Mouse (Mus musculus): ENCODE results near the gene Tchp.

The Tchp gene

DNA sequence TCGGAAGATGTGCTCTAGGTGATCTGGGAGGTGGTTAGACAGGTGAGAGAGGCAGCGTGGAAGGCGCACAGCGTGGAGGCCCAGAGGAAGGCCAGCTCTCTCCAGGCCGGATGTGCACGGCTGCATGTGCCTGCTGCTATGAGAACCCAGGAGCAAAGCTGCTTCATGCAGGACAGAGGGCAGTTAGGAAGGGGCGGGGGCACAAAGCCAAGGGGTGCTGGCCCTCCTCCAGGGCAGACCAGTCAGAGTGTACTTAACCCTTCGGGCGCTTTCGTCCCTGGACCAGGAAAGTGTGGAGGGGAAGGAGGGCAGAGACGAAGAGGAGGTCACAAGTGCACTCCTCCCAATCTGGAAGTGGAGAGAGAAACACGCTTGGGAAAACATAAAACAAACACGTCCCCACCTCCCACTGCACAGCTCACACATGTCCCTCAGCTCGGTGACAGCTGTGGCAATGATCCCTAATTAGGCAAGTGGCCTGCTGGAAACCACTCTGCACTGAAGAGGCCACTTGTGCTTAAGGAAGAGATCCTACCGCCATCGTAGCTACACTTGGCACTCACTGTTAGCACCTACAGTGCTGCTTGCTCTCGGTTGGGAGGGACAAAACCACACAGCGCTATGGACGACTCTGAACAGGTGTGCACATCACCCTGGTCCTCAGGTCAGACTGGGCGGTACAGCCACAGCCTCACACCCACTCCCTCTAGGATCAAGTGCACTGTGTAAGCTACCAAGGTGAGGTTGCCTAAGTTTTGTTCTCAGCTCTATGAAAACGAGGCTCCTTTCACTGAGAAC is 29.7 kb downstream of the Tchp start:
- in situ Hi-C loops (cut with MboI; ENCODE audit: low sequenced_read_pairs) = no loop called here

DNA sequence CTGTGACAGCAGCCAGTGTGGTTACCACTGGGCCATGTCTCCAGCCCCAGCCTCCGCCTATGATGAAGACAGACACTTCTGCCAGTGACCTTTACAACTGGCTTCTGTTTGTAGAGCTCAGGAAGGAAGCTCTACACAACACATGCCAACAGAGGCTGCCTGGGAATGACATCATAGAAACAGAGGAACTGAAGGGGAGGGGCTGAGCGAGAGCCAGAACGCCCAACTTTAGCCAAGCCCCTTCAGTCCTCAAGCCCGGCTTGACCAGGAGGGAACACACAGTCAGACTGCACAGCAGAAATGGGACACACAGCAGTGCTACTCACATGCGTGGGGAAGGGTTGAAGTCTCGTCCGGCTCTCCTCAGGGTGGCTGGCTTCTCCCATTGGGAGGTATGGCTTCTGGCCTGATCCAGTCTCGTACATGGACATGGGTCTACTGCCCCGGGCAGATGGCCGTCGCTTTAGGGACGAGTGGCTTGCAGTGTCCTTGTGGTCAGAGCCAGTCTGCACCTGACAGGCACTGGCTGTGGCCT is 31.2 kb downstream of the Tchp start:
- in situ Hi-C loops (cut with MboI; ENCODE audit: low sequenced_read_pairs) = no loop called here

DNA sequence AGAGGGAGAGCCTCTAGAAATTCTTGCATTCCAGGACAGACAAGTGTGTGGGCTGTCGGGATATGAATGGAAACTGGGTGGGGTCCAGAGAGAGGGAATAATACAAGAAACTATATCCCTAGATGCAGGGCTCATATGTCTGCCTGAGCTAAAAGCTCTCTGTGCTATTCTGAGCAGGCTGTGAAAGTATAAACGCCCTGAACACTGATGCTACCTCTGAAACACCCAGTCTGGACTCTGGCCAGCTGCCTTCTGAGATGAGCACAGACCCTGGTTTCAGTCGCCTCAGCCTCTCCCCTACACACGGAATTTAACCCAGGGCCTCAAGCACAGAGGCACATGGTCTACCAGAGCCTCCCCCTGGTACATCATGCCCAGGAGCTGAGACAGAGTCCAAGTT is 33.0 kb downstream of the Tchp start:
- in situ Hi-C loops (cut with MboI; ENCODE audit: low sequenced_read_pairs) = no loop called here

DNA sequence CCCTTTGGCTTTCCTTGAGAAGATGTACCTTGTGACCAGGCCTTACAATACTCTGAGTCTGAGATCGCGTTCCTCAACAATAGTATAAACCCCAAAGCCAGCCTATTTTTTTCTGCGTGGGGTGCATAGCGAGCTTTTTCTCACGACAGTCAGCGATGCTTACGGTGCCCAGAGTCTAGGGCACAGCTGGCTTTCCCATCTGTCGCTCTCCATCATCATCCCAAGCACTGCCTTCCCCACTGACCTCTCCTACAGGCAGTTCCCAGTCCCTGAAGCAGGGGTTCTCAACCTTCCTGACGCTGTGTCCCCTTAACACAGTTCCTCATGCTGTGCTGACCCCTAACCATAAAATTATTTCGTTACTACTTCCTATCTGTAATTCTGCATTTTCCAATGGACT is 35.0 kb downstream of the Tchp start:
- in situ Hi-C loops (cut with MboI; ENCODE audit: low sequenced_read_pairs) = no loop called here

DNA sequence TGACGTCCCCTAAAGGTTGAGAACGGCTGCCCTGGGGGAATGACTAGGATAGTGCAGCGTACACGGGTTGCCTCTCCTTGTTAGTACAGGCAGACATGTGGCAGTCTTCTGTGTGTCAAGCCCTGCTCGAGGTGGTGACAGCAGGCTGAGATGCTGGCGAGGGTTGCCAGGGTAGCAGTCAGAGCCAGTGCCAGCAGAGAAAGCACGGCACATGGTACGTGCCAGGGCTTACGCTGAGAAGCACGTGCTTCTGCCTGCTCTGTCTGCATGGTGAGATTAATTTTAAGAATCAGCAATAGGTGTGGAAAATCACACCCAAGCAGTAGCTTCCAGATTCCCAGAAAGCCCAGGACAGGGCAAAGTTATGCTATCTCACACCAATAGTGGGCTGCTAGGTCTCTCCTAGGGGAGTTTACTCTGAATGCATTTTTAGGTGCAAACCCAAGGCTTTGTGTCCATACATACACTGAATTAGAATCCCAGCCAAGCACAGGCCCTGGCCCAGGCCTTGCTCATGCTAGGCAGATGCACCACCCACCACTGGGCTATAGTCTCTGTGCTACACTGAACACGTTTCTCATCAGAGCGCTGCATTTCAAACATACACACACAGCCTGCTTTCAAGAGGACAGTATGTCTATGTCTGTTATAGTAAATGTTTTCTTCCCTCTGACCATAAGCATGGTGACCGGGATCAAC is 35.6 kb downstream of the Tchp start:
- in situ Hi-C loops (cut with MboI; ENCODE audit: low sequenced_read_pairs) = no loop called here

DNA sequence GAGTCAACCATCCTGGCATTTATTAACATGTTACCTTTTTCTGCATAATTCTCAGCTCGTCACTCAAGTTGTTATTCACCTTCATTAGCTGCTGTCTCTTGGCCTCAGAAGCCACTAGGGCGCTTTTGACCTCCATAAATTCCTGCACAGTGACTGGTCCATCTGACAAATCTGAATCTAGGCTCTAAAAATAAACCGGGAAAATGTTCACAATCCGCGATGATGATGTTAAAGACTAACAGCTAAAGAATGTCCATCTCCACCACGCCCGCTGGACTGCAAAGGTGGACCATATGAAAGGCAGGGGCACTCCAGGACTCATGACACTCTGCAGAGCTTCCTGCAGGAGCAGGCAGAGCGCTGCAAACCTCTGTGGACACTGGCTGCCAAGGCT is 36.1 kb downstream of the Tchp start:
- in situ Hi-C loops (cut with MboI; ENCODE audit: low sequenced_read_pairs) = no loop called here

DNA sequence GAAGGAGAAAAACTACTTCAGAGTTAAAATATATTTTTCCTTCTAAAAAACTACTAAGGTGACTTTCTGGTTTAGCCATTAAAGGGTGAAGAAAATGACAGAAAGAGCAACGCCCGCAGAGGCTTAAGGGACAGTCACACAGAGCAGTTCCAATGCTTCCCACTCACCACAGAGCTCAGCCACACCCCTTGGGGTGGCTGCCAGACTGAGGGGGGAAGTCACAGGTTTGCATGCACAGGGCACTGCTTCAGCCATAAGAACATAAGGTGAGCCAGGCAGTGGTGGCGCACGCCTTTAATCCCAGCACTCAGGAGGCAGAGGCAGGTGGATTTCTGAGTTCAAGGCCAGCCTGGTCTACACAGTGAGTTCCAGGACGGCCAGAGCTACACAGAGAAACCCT is 38.0 kb downstream of the Tchp start:
- in situ Hi-C loops (cut with MboI; ENCODE audit: low sequenced_read_pairs) = no loop called here

DNA sequence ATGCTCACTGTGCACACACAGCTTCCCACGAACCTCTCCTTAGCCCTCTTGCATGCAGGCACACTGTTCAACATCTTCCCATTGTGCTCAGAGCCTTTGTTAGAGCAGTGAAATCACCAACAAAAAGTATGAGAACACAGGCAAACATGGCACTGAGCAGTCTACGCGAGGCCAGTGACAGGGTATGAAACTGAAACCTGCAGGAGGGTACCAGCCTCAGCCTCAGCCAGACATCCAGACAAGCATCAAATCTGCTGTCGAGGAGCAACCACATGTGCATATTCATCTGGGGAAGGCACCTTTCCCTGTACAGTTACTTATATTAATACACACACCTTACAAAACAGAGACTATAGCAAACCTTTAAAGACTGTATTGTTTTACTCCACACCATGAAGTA is 39.3 kb downstream of the Tchp start:
- in situ Hi-C loops (cut with MboI; ENCODE audit: low sequenced_read_pairs) = no loop called here

DNA sequence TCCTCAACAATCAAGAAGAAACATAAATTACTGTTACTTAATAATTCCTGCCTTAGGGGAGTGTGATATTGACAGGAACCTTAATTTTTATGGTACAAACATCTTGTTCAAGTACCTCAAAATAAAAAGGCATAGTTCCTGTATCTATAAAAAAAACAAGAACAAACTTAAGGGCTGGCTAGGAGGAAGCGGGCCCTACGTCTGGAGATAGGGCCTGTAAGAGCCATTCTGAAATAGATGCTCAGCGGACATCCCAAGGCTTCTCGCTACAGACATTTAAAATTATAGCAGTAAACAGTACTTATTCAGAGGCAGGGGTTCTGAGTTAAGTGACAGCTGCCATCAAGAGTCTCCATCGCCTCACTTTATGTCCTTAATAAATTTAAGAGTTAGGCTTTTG is 40.0 kb downstream of the Tchp start:
- in situ Hi-C loops (cut with MboI; ENCODE audit: low sequenced_read_pairs) = no loop called here

DNA sequence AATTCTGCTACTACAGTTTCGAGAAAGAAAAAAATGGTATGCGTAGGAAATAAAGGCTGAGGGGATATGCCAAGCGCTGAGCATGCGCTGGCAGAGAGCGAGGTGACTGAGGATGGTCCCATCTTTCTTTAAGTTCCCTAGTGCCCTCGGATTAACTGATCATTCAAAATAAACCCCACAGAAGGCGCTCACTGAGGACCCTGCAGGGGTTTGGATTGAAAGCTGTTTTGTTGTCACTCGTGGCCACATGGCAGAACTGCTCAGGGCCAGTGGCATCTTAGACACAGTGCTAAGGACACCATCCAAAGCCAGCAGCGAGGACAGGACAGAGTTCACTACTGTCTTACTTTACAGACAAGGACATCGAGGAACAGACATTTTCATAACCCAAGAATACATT is 42.8 kb downstream of the Tchp start:
- in situ Hi-C loops (cut with MboI; ENCODE audit: low sequenced_read_pairs) = no loop called here

DNA sequence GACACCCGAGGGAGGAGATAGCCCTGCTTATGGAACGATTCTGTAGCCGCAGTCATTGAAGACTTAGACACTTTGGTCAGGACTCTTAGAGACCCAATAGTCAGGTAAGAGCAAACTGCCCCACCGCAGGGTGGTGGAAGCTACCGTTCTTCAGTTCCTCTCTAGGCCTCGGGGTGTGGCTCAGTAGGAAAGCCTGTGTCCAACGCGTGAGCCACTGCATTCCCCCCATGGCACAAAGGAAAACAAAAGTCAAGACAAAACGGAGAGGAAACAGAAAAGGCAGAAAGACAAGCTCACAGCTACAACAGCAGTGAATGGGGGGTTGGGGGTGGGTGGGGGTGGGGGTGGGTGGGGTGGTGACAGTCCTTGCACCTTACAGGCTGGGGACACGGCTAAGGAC is 44.8 kb downstream of the Tchp start:
- in situ Hi-C loops (cut with MboI; ENCODE audit: low sequenced_read_pairs) = no loop called here

DNA sequence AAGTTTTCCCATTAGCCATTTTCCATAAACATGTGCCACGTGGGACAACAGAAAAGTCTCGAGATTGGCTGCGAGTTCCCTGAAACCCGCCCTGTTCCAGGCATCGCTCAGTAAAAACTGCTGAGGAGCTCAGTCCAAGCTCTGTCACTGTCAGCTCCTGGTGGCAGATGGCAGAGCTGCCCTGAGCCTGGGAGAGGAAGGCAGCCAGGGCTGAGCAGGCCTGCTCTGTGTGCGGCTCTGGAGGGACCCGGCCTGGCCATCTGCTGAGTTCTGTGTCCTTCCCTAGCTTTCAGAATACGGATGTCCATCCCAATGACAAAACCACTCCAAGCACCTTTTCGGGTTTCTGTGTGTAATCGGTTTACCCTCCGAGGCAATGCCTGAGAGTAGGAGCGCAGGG is 45.8 kb downstream of the Tchp start:
- in situ Hi-C loops (cut with MboI; ENCODE audit: low sequenced_read_pairs) = no loop called here

DNA sequence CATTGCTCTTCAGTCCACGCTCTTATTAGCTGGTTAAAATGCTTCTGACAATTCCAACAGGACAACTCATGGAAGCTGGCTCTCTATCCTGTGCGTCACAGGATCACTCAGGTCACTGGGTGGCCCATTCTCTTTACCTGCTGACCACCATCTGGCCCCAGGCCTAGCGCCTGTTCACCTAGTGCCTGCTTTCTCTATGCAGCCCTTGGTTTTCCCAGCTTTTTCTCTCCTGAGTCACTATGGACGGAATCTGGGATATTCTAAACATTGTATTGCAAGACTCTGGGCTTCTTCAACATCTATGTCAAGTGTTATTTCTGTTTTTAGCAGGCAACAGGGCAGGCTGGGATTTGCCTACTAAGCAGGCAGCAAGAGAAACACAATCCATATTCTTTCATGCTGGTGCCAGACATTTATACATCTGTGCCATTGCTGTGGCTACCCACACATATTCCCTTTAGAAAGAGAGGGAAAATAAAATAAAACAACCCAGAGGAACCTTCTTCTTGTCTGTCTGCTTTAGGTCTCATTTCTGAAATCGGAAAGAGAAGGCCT is 52.1 kb downstream of the Tchp start:
- in situ Hi-C loops (cut with MboI; ENCODE audit: low sequenced_read_pairs) = no loop called here

DNA sequence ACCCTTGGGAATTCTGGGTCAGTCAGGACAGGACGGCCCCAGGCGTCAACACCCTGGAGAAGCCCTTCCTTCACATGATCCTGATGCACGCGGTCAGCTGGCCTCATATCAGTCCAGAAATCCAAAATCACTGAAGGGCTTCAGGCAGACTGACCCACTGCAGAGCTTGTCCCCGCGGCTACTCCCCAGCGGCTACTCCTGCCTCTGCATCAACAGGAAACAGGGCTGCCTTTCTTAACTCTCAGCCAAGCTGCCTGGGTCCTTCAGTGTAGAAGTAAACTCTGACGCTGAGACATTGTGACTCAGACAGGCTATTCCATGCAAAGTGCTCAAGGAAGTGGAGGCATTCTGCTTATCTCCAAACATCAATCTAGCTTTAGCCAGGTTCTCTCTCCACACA is 54.4 kb downstream of the Tchp start:
- in situ Hi-C loops (cut with MboI; ENCODE audit: low sequenced_read_pairs) = no loop called here

DNA sequence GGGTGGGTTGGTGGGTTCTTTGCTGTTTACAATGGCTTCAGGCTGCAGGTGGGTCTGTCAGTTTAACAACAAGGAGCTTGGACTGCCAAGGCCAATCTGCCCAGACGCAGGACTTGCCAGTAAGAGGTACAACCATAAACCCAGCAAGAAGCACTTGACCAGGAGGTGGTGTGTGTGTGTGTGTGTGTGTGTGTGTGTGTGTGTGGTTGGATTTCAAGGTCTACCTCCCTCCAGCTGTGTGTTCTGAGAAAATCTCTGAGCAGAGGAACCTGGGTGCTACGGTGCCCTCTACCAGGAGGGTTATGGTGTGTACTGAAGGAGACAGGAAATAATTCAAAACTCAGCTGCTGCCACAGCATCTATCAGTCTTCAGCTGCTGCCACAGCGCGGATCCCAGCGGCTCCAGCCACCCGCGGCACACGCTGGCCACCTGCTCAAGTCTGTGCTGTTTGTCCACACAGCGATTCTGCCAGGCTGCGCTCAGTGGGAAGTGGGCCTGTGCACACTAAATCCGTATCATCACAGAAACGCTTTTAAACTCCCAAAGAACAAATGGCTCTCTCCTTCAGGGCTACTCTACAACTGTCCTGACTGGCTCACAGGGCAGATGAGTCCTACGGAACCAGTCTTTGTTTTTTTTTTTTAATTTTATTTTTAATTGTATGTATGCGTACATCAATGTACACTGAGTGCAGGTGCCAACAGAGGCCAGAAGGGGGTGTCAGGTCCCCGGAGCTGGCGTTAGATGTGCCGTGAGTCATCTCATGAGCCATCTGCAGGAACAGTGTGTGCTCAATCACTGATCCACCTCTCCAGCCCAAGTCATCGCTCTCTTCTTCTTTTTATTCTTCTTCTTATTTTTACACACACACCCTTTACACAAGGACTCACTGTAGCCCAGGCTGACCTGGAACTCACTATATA is 57.5 kb downstream of the Tchp start:
- in situ Hi-C loops (cut with MboI; ENCODE audit: low sequenced_read_pairs) = no loop called here

DNA sequence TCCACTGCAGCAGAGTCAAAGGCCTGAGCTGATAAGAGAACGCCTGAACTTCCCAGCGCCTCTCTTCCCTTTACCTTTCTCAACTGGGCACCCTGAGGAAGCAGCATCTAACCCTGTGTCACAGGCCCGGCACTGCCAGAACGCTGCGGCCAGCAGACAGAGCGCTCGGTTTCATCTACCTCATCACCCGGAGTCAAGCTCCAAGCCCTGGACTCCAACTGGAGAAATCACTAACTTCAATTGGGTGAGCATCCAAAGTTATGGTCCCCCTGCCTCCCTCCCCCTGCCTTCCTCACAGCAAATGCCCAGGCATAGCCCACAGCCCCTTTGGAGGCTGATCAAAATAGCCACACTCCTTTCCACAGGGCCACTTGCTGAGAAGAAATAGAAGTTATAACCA is 59.1 kb downstream of the Tchp start:
- in situ Hi-C loops (cut with MboI; ENCODE audit: low sequenced_read_pairs) = no loop called here

DNA sequence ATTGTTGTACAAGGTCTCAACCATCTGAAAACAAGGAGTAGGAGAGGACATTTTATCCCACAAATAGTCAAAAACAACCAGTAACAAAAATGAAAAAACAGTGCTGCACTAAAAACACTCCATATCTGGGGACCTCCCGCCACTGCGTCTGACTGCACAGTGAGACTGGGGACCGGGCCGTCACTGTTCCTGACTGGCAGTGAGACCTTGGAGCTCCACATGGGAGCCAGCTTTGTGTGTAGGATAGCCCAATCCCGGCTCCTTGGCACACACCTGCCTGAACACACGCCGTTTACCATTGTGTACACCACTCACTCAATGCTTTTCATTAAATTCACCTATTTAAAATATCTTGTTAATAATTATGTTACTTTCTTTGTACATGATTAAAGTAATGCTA is 59.6 kb downstream of the Tchp start:
- in situ Hi-C loops (cut with MboI; ENCODE audit: low sequenced_read_pairs) = no loop called here

DNA sequence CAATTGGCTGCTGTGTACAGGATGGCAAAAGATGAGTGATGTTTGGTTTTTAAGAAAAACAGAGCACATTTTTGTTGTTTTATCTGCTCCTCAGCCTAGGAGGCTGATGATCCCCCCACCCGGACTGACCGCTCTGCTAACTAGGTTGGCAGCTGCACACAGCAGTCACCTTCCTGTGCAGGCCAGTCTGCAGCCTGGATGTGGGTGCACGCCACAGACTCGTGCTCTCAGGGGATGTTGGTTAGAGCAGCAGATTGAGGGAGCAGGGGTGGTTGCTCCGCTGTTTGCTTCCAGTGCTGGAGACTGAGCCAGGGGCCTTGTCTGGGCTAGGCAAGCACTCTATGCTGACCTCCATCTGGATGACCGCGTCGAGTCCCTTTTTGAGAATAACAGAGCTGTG is 62.2 kb downstream of the Tchp start:
- in situ Hi-C loops (cut with MboI; ENCODE audit: low sequenced_read_pairs) = no loop called here

DNA sequence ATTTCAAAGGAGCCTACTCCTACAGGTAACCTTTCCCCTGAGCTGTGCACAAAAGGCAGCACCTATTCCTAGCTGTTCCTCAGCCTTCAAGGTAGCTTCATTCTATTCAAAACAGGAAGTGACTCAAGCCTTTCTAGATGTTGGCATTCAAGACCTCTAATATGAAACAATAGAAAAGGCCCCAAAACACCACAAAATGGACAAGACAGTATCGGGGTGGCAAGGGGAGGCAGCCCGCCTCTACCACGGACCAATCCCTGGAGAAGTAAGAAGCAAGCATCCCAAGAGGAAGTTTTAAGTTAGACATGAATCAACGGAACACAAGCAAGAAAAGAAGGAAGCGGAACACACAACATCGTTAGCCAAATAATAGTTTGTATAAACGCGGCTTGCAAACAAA is 64.2 kb downstream of the Tchp start:
- in situ Hi-C loops (cut with MboI; ENCODE audit: low sequenced_read_pairs) = no loop called here
